Mouse (Mus musculus) ZHBTc4 (cell line): ENCODE data around the gene Dnaja2.
A peak's percentile ranks its signal among the peaks of the same experiment; 100 is the strongest.

ENCODE experiments used
- DNase-seq: peaks from one replicate; pipeline ENCODE4 v3.0.0-alpha.2; 2011; ENCODE audit warnings: low read depth, low spot score

The Dnaja2 gene

DNA sequence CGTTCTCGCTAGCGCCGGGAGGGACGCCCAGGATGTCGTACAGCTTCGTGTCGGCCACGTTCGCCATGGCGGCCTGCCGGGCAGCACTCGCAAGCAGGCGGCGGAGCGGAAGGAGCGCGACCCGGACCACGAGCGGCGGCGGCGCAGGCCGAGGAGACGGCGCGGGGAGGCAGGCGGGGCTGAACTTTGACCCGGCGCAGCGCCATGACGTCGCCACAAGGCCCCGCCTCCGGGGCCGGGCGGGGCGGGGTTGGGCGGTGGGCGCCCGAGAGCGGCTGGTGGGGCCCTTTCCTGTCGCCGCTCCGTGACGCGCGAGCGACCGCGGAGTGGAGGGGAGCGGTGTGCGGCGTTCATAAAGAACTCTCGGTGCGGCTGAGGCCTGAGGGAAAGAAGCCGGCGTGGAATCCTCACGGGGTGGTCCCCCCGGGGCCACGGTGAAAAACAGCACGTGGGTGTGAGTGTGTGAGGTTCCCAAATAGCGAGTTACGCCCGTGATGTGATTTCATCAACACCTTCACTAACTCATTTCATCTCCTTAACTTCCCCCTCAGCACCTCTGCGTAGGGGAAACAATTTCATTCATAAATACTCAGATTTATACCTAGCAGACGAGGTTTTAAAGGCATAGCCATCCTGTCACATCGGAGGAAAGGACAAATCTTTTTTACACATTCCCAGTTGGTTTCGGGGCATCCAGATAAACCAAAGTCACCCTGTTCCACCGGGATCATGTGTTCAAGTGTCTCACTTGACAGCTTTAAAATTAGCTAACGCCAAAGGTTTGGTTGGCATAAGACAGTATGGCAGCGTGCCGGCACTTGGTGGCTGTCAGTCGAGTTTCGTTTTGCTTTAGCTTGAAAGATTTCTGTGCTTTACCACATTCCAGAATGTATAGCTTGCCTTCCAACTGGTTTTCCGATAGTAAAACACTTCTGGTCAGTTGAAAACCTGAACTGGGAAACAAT, at the start of gene Dnaja2:
Dnaja2 (minus strand) TSS at position 164 of the 965 bp plus-strand sequence.
- peak; percentile 96 for DNase-seq

DNA sequence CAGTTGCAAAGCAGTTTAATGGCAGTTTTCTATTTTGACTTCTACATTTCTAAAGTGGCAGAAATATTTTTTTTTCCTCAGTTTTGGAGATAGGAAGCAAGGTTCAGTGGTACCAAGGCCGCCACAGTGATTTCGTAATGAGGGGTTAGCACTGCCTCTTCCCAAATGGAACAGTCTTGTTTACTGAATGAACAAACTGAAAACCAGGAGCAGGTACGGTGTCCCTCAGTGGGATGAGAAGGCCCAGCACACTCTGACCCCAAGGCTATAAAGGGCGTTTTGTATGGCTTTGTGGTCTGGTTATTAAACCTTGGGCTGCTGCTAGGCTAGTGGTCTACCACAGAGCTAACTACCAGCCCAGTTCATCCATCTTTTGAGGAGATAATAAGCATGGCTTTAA, 49.1 kb upstream of the Dnaja2 start:
- no peak for DNase-seq

DNA sequence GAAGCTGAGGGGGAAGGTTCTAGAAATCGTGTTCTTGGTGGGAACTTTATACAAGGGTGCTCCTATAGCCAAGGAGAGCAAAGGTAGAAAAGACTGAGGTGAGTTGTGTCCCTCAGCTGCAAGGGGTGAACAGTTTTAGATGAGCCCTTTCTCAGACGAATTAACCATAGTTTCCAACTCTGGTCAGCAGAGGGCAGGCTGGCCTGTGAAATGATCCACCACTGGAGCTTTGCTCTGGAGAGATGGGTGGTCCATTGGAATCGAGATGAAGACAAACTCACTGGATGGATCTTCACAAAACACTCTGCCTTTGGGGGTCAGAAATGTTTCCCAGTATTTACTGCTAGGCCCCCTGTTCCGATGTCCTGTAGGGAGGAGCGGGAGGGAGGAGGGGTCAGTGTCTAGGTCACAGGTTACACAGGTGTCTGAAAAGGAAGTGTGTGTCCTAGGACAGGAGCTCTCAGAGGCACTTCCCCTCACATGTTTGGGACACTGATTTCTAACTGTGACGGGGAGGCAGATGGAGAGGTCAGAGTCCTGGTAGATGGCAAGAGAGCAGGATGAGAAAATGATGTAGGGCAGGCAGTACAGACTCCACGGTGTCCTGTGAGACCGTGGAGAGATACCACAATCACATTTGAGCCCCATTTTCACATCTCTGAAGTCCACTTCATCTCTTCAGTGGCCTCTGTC, 48.2 kb upstream of the Dnaja2 start:
- peak; percentile 47 for DNase-seq

DNA sequence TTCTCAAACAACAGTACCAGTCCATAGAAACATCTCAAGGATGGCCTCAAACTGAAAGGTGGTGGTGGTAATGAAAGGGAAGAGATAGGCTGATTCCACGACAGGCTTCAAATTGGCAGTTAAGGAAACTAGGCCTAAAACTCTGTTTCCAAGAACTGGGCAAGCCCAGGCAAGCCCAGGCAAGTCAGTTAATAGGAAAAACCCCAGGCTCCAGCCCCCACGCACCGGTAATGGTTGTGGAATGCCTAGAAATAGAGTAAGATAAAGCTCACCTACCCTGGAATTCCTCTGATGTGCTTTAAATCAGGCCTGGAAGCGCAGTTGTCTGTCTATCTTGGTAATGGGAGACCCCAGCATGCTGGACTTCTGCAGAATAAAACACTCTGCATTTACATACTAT, 47.6 kb upstream of the Dnaja2 start:
- peak; percentile 47 for DNase-seq

DNA sequence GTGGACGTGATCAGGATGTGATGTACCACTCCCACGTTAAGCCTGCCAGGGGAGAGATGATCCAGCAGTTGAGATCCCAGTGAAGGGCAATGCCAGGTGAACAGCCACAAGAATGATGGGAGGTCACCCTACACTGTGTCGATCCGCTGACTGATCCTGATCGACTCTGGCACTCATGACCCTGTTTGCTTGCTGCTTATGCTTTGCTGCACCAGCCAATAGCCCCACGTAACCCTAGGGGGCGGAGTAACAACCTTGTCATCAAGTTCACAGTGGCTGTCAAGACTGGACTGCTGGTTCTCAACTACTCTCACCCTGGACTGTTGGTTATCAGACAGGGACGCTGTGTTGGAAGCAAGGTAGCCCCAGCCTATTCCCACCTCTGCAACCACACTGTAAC, 46.6 kb upstream of the Dnaja2 start:
- DNase-seq: no peak

DNA sequence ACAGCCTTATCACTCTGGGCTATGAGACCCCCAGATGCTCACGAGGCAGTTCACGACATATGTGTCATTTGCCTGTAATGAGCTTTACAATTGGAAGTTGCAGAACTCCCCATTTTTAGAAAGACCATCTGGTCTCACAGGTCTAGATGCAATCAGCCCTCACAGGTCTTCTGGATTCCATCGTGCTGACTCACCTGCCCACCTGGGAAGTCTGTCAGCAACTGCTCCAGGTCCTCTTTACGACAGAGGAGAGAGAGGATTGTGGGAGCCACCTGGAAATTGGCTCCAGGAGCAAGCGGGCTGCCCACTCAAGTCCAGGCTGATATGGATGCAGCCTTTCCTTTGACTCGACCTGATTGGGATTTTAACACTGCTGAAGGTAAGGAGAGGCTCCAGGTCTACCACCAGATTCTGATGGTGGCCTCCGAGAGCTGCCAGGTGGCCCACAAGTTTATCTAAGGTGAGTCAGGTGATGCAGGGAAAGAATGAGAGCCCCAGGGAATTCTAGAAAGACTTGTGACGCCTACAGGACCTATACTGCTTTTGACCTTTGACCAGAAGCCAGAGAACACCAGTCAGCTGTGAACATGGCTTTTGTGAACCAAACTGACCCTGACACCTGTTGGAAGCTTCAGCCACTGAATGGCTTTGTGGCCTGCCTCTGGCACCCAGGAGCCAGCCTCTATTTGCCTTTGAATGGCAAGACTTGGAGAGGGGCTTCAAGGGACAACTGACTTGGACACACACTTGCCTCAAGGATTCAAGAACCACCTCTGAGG, 42.5 kb upstream of the Dnaja2 start:
- DNase-seq: peak; percentile 67

DNA sequence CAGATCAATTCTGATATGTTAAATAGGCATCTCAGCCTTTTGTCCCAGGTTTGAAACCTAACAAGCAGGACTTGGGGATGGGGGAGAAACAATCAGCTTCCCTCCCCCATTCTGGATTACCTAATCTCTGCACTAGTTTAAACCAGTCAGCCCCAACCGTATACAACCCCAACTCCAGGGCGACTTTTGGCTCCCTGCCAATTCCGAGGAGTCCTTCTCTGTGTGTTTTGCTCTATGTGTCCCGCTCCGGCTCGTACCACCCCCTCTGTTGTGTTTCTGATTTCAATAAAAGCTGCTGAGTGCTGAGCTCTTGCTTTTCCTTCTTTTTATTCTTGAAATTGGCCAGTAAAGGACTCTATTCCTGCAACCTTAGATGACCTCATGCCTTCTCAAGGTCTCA, 40.2 kb upstream of the Dnaja2 start:
- DNase-seq: peak; percentile 60

DNA sequence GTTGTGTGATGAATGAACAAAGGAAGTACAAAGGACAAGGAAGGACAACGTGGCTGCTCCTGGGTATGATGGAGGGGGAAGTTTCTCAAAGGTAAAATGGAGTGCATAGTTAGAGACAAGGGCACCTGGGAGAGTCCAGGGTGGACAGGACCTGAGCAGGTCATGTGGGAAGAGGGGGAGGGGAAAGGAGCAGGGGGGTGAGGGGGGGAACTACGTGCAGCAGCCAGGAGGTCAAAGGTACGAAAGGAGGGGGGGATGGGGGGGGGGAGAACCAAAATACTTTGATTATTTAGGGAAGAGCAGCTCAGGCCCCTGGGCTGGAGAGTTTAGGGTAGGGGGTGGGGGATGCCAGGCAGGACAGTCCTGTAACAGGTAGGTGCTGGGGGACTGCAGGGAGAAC, 39.8 kb upstream of the Dnaja2 start:
- DNase-seq: no peak

DNA sequence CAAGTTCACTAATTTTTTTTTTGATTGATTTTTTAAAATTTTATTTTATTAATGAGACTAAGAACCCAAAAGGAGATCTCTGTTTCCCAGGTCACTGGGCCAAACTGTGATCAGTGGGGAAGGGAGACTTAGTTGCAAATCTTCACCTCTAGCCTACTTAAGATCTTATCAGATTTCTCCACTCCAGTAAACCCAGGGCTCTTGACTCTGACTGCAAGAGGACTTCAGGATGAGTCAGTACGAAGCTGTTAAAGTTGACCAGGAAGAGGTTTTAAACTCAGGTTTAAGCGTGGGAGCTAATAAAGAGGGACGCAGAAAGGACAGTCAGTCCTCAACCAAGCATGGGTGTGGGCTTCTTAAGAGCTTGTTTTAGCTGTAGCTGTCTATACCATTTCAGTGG, 38.2 kb upstream of the Dnaja2 start:
- no peak for DNase-seq

DNA sequence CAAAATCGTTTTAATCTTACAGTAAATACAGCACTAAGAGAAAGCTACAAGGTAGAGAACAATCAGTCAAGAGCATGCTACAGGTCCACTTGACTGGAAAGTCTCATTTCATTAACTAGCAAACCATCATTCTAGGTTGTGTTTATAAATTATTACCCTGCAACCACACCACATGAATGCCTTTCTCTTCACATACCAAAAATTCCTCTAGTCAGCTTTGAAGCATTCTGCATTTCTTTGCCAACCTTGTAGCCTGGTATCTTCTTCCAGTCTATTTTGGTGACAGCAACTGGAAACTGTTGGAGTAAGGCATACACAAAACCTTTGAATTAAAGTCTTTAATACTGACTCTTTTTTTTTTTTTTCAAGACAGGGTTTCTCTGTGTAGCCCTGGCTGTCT, 36.4 kb upstream of the Dnaja2 start:
- DNase-seq: no peak

DNA sequence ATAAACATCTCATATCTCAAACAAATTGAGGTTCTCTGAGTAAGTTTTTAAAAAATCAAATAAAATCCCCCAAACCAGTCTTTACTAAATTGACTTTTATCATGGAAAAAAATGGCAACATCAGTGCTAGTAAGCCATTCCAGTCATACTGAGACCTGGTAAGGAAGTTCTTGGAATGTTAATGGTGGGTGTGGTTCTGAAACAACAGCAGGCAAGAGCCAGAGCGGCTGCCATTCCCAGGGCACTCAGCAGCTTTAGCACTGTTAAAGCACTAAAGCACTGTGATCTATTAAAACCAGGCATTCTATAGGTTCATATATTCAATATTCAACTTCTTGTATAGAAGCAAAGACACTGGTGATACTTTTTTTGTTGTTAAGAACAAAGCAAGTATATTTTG, 35.1 kb upstream of the Dnaja2 start:
- DNase-seq: peak; percentile 75

DNA sequence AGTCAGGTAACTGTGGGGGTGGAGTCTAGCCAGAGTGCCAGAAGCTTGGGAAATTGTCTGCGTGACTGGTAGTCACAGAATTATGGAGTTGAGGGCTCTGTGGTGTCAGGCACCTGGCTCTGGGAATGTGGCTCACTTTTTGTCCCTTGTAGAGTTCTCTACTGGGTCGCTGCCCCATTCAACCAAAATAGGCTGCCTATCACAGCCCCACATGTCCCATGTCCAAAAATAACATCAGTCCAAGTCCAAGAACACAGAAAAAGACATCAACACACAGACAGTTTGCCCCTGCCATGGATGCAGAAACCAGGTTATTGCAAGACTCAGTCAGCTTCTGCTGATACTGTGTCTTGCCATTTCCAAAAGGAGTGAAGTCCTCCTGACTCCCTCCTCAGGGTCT, 33.5 kb upstream of the Dnaja2 start:
- DNase-seq: no peak

DNA sequence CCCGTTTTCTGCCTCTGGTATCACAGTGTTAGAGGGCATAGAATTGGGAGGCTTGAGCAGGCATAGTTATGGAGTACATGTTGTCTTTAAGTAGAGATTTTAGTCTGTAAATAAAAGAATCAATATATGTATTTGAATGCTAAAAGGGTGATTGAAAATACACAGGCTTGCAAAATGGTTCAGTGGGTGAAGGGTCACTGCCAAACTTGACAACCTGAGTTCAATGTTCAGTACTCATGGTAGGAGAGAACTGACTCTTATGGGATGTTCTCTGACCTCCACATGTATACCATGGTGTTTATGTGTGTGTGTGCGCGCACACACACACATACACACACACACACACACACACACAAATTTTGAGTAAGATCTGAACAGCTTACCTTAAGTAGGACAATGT, 22.5 kb upstream of the Dnaja2 start:
- no peak for DNase-seq

DNA sequence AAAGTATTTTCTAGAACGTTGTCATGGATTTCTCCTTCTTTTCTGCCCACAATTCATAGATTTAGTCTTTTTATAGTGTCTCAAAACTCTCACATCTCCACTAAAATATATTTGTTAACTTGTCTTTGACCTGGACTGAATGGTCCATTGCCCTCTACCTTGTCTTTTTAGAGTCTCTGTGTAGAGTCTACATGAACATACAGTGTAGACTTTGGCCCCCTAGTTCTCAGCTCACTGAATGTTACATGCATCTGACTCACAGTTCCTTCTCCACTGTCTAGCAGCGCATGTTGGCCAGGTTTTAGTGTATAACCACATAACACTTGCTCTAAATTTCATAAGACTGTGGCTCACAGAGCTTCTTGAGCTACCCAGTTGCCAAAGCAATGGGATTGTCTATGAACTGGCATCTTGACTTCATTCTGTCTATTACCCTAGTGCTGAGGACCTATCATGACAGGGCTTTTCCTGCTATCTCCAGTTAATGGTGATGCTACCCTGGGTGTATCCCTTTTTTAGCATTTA, 18.9 kb upstream of the Dnaja2 start:
- no peak for DNase-seq

DNA sequence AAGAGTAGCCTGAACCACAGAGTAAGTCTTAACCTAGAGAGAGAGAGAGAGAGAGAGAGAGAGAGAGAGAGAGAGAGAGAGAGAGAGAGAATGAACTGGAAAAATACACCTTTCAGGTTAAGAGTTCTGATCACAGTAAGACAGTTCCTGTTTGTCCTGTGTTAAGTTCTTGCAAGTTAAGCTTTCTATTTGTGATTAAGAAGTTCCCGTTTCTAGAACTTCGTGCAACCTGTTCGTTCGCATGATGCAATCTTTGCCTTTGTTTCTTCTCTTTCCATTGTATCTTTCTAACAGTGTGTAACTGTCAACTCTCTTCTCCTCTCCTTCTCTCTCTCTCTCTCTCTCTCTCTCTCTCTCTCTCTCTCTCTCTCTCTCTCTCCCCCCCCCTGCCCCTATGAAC, 15.3 kb upstream of the Dnaja2 start:
- DNase-seq: no peak

DNA sequence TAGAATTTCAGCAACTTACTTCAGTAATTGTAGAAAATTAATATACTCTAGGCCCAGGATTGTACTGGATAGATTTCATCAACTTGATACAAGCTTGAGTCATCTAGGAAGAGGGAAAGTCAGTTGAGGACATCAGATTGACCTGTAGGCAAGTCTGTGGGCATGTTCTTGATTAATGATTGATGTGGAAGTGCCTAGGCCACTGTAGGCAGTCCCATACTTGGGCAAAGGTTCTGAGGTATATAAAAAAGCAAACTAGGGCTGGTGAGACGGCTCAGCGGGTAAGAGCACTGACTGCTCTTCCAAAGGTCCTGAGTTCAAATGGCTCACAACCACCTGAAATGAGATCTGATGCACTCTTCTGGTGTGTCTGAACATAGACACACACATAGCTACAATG, 12.7 kb upstream of the Dnaja2 start:
- DNase-seq: no peak

DNA sequence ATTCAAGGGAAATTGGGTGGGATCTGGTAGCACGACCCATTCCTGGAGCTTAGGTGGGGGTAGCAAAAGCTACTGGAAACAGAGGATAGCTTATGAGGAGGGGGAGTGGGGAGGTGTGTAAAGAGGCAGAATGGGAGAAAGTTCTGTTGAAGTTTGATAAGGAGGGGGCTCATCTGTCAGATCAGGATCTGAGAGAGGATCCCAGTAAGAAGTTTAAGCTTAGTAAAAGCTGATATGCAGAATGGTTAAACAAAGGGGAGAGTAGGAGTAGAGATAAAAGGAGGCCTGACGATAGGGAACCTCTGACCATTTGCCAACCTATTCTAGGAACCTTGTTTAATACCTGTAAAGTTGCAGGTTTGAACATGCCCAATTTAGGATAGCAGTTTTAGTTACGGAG, 10.0 kb upstream of the Dnaja2 start:
- no peak for DNase-seq

DNA sequence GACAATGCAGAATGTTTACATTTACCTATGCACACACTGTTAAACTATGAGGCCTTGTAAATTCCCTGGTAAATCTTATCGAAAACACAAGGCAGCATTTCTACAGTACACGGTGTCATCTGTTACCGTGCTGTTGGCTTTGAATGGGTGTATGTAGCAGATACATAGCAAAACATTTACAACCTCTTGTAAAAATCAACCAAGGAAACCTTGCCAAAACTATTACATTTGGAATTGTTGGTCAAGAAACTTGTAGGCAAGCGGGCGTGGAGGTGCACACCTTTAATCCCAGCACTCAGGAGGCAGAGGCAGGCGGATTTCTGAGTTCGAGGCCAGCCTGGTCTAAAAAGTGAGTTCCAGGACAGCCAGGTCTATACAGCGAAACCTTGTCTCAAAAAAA, 8.2 kb upstream of the Dnaja2 start:
- DNase-seq: no peak

DNA sequence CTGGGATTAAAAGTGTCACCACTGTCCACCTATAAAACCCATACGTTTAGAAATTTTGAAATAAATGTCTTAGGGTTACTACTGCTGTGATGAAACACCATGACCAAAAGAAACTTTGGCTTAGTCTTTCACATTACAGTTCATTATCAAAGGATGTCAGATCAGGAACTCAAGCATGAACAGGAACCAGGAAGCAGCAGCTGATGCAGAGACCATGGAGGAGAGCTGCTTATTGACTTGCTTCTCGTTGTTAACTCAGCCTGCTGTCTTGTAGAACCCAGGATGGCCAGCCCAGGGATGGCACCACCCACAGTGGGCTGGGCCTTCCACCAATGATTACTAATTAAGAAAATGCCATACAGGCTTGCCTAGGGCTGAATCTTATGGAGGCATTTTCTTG, 4.8 kb upstream of the Dnaja2 start:
- DNase-seq: no peak

DNA sequence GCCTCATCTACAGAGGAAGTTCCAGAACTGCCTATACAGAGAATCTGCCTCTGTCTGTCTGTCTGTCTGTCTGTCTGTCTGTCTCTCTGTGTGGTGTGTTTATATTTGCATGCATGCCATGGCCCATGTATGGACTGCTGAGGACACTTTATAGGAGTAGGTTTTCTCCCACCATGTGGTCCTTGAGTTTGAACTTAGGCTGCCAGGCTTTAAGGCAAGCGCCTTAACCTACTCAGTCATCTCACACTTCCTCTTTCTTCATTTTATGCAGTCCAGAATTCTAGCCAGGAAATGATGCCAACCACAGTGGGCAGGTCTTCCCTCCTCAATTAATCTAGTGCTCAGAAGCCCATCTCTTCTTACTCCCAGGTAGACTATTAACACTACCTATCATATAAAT, 4.1 kb upstream of the Dnaja2 start:
- DNase-seq: no peak

DNA sequence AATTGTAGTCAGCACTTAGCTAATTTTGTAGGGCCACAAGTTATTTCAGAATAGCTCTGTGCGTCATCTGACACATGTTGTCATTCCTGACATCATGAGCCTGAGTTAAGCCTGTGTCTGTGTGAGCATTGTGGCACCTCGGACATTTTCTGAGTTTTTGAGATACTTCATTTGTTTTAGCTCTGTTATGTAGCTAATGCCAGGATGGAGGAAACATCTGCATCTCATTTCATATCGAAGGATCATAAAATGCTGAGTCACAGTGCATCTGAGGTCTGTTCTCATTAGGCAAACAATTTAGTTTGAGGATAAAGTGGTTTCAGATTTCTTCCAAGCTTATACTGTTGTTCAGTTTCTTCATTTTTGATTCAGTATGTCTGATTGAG, 2.5 kb upstream of the Dnaja2 start:
- no peak for DNase-seq

DNA sequence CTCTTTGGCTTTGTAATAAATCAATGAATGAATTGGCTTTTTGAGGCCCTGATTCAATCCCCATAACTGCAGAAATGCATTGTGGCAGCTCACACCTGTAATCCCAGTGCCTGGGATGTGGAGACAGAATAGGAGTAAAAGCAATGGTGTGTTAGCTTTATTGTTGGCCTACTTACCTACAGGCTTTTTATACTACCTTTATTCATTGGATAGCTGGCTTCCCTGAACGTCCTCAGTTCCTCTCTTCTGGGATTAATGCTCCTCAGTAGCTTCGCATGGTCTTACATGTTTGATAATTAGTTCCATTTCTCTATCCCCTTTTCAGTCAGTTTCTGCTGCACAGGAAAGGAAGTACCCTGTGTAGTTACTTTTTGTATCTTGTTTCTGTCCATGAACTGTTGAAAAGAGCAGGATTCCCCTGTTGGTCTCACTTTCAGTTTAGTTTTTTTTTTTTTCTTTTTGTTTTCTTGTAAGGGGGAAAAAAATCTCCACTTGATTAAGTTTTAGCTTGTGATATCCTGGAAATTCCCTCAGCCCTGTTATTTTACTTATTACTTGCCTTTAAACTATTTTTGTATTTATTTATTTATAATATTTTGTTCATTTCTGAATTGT, 1.9 kb upstream of the Dnaja2 start:
- no peak for DNase-seq
